Mouse (Mus musculus): ENCODE data around the gene Ifnl2. TPM values are rescaled to one million over a fixed set of nuclear protein-coding genes. Genes with fewer than 3 reads are reported as not detected.
"Not testable (repeated sequence)": the region's sequence is repeated elsewhere in the genome, so short reads cannot be mapped to it uniquely, and the experiment has no call there.

Ifnl2 gene
- not detected in 2 replicates for total RNA-seq (2012; rRNA removed)
- not detected for polyA plus RNA-seq (2012; ENCODE audit: insufficient read depth in 1 of 2, insufficient read length in 2 of 2, low read depth in 1 of 2, low replicate concordance in 2 of 2, missing spikeins in 1 of 2)

DNA sequence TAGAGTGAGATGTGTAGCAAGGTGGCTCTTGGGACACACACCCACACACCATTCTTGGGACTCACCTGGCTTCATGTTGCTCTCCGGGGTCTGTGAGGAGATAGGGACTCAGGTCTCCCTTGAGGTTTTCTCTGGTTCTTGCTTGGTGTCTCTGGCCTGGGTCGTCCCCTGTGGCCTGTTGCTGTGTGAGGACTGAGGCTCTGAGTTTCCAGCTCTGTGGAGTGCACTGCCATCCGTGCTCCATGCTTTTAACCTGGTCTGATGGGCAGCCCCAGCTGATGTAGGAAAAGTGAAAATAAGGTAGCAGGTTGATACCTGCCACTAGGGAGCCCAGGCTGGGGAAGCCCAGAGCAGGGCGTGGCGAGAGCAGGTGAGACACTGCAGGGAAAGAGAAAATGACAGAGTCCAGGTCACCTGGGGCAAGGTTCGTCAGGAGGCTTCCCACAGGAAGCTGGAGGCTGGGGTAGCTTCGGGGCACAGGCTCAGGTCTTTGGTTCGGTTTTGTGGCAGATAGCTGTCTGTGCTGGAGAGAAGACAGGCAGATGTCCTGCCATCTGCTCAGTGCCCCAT, at the start of gene Ifnl2:
Gene Ifnl2 (minus strand): TSS at position 51 of the 570 bp plus-strand sequence.
- not testable (repeated sequence) for H3K79me2 ChIP-seq (ENCODE audit: control insufficient read depth, insufficient read depth, low read length, poor library complexity); H3K36me3 ChIP-seq (ENCODE audit: control insufficient read depth in 1 of 2, insufficient read depth in 2 of 2, low read length in 2 of 2); DNase-seq (ENCODE audit: low read depth, low spot score); H3K9ac ChIP-seq (ENCODE audit: control insufficient read depth, low read depth, low read length, poor library complexity, severe bottlenecking); H3K4me3 ChIP-seq (ENCODE audit: control insufficient read depth in 1 of 2, insufficient read depth in 1 of 2, low read depth in 2 of 2, low read length in 2 of 2); H3K9me3 ChIP-seq (replicated peaks; ENCODE audit: insufficient read depth, low read length); H3K27me3 ChIP-seq (ENCODE audit: control insufficient read depth in 1 of 2, insufficient read depth in 2 of 2, low read length in 2 of 2); H3K4me1 ChIP-seq (ENCODE audit: control insufficient read depth in 1 of 2, insufficient read depth in 2 of 2, low read length in 2 of 2); H3K27ac ChIP-seq (ENCODE audit: control insufficient read depth, low read depth, low read length)

- Histone ChIP-seq H3K36me3 (ENCODE audit: control insufficient read depth in 1 of 2, insufficient read depth in 2 of 2, low read length in 2 of 2) (no peaks in the 10 kb centered on the region), H3K9me3 (replicated peaks; ENCODE audit: insufficient read depth, low read length) (no peaks in the 10 kb centered on the region), H3K27ac (ENCODE audit: control insufficient read depth, low read depth, low read length) (no peak overlapping the region), H3K9ac (ENCODE audit: control insufficient read depth, low read depth, low read length, poor library complexity, severe bottlenecking) (no peak overlapping the region), H3K4me3 (ENCODE audit: control insufficient read depth in 1 of 2, insufficient read depth in 1 of 2, low read depth in 2 of 2, low read length in 2 of 2) (no peak overlapping the region), H3K4me1 (ENCODE audit: control insufficient read depth in 1 of 2, insufficient read depth in 2 of 2, low read length in 2 of 2) (no peaks in the 10 kb centered on the region), H3K27me3 (ENCODE audit: control insufficient read depth in 1 of 2, insufficient read depth in 2 of 2, low read length in 2 of 2) (no peaks in the 10 kb centered on the region), H3K79me2 (ENCODE audit: control insufficient read depth, insufficient read depth, low read length, poor library complexity) (no peaks in the 10 kb centered on the region)
- TF ChIP-seq MXI1 (IDR thresholded peaks at IDR 0.05; ENCODE audit: low read depth, low read length) (no peak), ZKSCAN1 (IDR thresholded peaks at IDR 0.05; ENCODE audit: low read depth, low read length) (no peak), BHLHE40 (IDR thresholded peaks at IDR 0.05; ENCODE audit: borderline replicate concordance, low read depth, low read length) (no peak), ZC3H11A (IDR thresholded peaks at IDR 0.05; ENCODE audit: low read depth, low read length) (no peak), GABPA (IDR thresholded peaks at IDR 0.05; ENCODE audit: low read depth, low read length) (no peak), USF2 (IDR thresholded peaks at IDR 0.05; ENCODE audit: borderline replicate concordance in 1 of 2, insufficient read depth in 1 of 2, low read depth in 1 of 2, low read length in 2 of 2) (no peak), CTCF (IDR thresholded peaks at IDR 0.05 in 2 of 3, conservative IDR thresholded peaks at IDR 0.05 in 1 of 3; ENCODE audit: control insufficient read depth in 1 of 3, insufficient read depth in 1 of 3, low read depth in 2 of 3, low read length in 3 of 3, poor library complexity in 1 of 3, severe bottlenecking in 1 of 3) (no peak), MAFK (IDR thresholded peaks at IDR 0.05; ENCODE audit: borderline replicate concordance, low read depth, low read length) (no peak), CHD1 (IDR thresholded peaks at IDR 0.05; ENCODE audit: low read depth, low read length) (no peak), USF1 (IDR thresholded peaks at IDR 0.05; ENCODE audit: low read depth, low read length) (no peak), ZMIZ1 (IDR thresholded peaks at IDR 0.05; ENCODE audit: low read depth, low read length) (no peak), RCOR1 (IDR thresholded peaks at IDR 0.05; ENCODE audit: low read depth, low read length) (no peak), POLR2AphosphoS5 (IDR thresholded peaks at IDR 0.05; ENCODE audit: borderline replicate concordance, low read depth, low read length) (no peak), TAL1 (IDR thresholded peaks at IDR 0.05; ENCODE audit: low read length) (no peak)
- DNase-seq (ENCODE audit: low read depth, low spot score) = no peak
Observed at GRCm38 (mm10) chr7:28558486-28558885, 48.2 kb upstream of the Ifnl2 start.

Measured in MEL (cell line).